Mouse (Mus musculus): Measurements from ENCODE around the gene Gm17409. TPM values are rescaled to one million over a fixed set of nuclear protein-coding genes. Genes with fewer than 3 reads are reported as not detected.

Gene Gm17409
- polyA plus RNA-seq, 1 experiment from 2014 or later: not detected

- no peak overlapping the region for H3K4me3 ChIP-seq (replicated peaks)
- peak overlapping the region; percentile 40; the same call in 1 of the 2 replicates for H3K27ac ChIP-seq (replicated peaks)
- WGBS: 56% methylated on average over 7 of the region's 7 CpGs
- no peak overlapping the region for H3K4me2 ChIP-seq (replicated peaks)
- no peaks in the 10 kb centered on the region for H3K36me3 ChIP-seq
- no peak for ATAC-seq (ENCODE audit: insufficient number of reproducible peaks, low FRiP score, low TSS enrichment, low read depth)
- H3K9ac ChIP-seq: no peak overlapping the region
- peaks cover 34% of the 10 kb centered on the region for H3K4me1 ChIP-seq
- H3K9me3 ChIP-seq (replicated peaks): no peaks in the 10 kb centered on the region
- no peaks in the 10 kb centered on the region for H3K27me3 ChIP-seq
Measured at GRCm38 (mm10) chr2:58484284-58484965, 14.5 kb downstream of the Gm17409 start.

- H3K4me3 ChIP-seq (replicated peaks): no peak overlapping the region
- H3K4me2 ChIP-seq (replicated peaks): no peak overlapping the region
- whole genome bisulfite sequencing: 26% methylated on average over 4 of the region's 4 CpGs
- H3K27ac ChIP-seq (replicated peaks): 0 out of 2 replicates have a peak overlapping the region, but pooled peaks have one; percentile 40
- ATAC-seq (ENCODE audit: insufficient number of reproducible peaks, low FRiP score, low TSS enrichment, low read depth): no peak
- H3K9me3 ChIP-seq (replicated peaks): no peaks in the 10 kb centered on the region
- no peaks in the 10 kb centered on the region for H3K36me3 ChIP-seq
- H3K4me1 ChIP-seq: peaks cover 34% of the 10 kb centered on the region
- H3K27me3 ChIP-seq: no peaks in the 10 kb centered on the region
- H3K9ac ChIP-seq: no peak overlapping the region
Measured at GRCm38 (mm10) chr2:58485152-58485551, 15.2 kb downstream of the Gm17409 start.

GRCm38 (mm10) chr2:58485683-58486082, 15.8 kb downstream of the Gm17409 start:
- H3K27ac ChIP-seq (replicated peaks): 0 out of 2 replicates have a peak overlapping the region, but pooled peaks have one; percentile 39
- no peak overlapping the region for H3K9ac ChIP-seq
- no peaks in the 10 kb centered on the region for H3K9me3 ChIP-seq (replicated peaks)
- H3K27me3 ChIP-seq: no peaks in the 10 kb centered on the region
- no peaks in the 10 kb centered on the region for H3K36me3 ChIP-seq
- no peak for ATAC-seq (ENCODE audit: insufficient number of reproducible peaks, low FRiP score, low TSS enrichment, low read depth)
- WGBS: 72% methylated on average over 3 of the region's 3 CpGs
- no peak overlapping the region for H3K4me2 ChIP-seq (replicated peaks)
- H3K4me3 ChIP-seq (replicated peaks): no peak overlapping the region
- peaks cover 34% of the 10 kb centered on the region for H3K4me1 ChIP-seq

GRCm38 (mm10) chr2:58486441-58487278, 16.7 kb downstream of the Gm17409 start:
- Histone ChIP-seq H3K4me3 (replicated peaks) (no peak overlapping the region), H3K9me3 (replicated peaks) (no peaks in the 10 kb centered on the region), H3K27me3 (no peaks in the 10 kb centered on the region), H3K36me3 (no peaks in the 10 kb centered on the region), H3K27ac (replicated peaks) (no peak overlapping the region), H3K9ac (no peak overlapping the region), H3K4me2 (replicated peaks) (no peak overlapping the region), H3K4me1 (peaks cover 34% of the 10 kb centered on the region)
- WGBS: 51% methylated on average over 13 of the region's 14 CpGs
- no peak for ATAC-seq (ENCODE audit: insufficient number of reproducible peaks, low FRiP score, low TSS enrichment, low read depth)

GRCm38 (mm10) chr2:58487279-58487560, 17.3 kb downstream of the Gm17409 start:
- H3K27me3 ChIP-seq: no peaks in the 10 kb centered on the region
- 52% methylated on average over 3 of the region's 3 CpGs for WGBS

GRCm38 (mm10) chr2:58488404-58488803, 18.5 kb downstream of the Gm17409 start:
- H3K9ac ChIP-seq: no peak overlapping the region
- H3K27ac ChIP-seq (replicated peaks): no peak overlapping the region
- H3K27me3 ChIP-seq: no peaks in the 10 kb centered on the region
- WGBS: 90% methylated on average over 8 of the region's 8 CpGs
- no peaks in the 10 kb centered on the region for H3K36me3 ChIP-seq
- H3K4me1 ChIP-seq: peaks cover 34% of the 10 kb centered on the region
- no peak for ATAC-seq (ENCODE audit: insufficient number of reproducible peaks, low FRiP score, low TSS enrichment, low read depth)
- H3K4me3 ChIP-seq (replicated peaks): no peak overlapping the region
- no peak overlapping the region for H3K4me2 ChIP-seq (replicated peaks)
- no peaks in the 10 kb centered on the region for H3K9me3 ChIP-seq (replicated peaks)

More at GRCm38 (mm10) chr2:58487279-58487560, 17.3 kb downstream of the Gm17409 start:
- Histone ChIP-seq H3K4me3 (replicated peaks) (no peak overlapping the region), H3K36me3 (no peaks in the 10 kb centered on the region), H3K9ac (no peak overlapping the region), H3K27ac (replicated peaks) (no peak overlapping the region), H3K4me1 (peaks cover 34% of the 10 kb centered on the region), H3K9me3 (replicated peaks) (no peaks in the 10 kb centered on the region), H3K4me2 (replicated peaks) (no peak overlapping the region)
- no peak for ATAC-seq (ENCODE audit: insufficient number of reproducible peaks, low FRiP score, low TSS enrichment, low read depth)

GRCm38 (mm10) chr2:58489275-58489674, 19.4 kb downstream of the Gm17409 start:
- Histone ChIP-seq H3K4me1 (peaks cover 31% of the 10 kb centered on the region), H3K9ac (no peak overlapping the region), H3K9me3 (replicated peaks) (no peaks in the 10 kb centered on the region), H3K27me3 (no peaks in the 10 kb centered on the region), H3K4me3 (replicated peaks) (no peak overlapping the region), H3K4me2 (replicated peaks) (no peak overlapping the region), H3K36me3 (no peaks in the 10 kb centered on the region), H3K27ac (replicated peaks) (no peak overlapping the region)
- WGBS: 79% methylated on average over 9 of the region's 9 CpGs
- ATAC-seq (ENCODE audit: insufficient number of reproducible peaks, low FRiP score, low TSS enrichment, low read depth): no peak; the same call in 1 of the 2 replicates

GRCm38 (mm10) chr2:58493685-58494635, 24.0 kb downstream of the Gm17409 start:
- Histone ChIP-seq H3K4me1 (peaks cover 5% of the 10 kb centered on the region; the same call in 1 of the 2 replicates), H3K9me3 (replicated peaks) (no peaks in the 10 kb centered on the region), H3K27me3 (no peaks in the 10 kb centered on the region), H3K36me3 (no peaks in the 10 kb centered on the region), H3K4me3 (replicated peaks) (no peak overlapping the region), H3K4me2 (replicated peaks) (no peak overlapping the region), H3K9ac (no peak overlapping the region), H3K27ac (replicated peaks) (no peak overlapping the region)
- no peak for ATAC-seq (ENCODE audit: insufficient number of reproducible peaks, low FRiP score, low TSS enrichment, low read depth)
- 61% methylated on average over 18 of the region's 18 CpGs for WGBS

GRCm38 (mm10) chr2:58495271-58495670, 25.4 kb downstream of the Gm17409 start:
- 89% methylated on average over 3 of the region's 3 CpGs for WGBS
- H3K9ac ChIP-seq: no peak overlapping the region
- H3K36me3 ChIP-seq: no peaks in the 10 kb centered on the region
- no peaks in the 10 kb centered on the region for H3K27me3 ChIP-seq
- no peak overlapping the region for H3K4me2 ChIP-seq (replicated peaks)
- no peak overlapping the region for H3K27ac ChIP-seq (replicated peaks)
- no peak for ATAC-seq (ENCODE audit: insufficient number of reproducible peaks, low FRiP score, low TSS enrichment, low read depth)
- H3K4me3 ChIP-seq (replicated peaks): no peak overlapping the region
- peaks cover 5% of the 10 kb centered on the region; the same call in 1 of the 2 replicates for H3K4me1 ChIP-seq
- H3K9me3 ChIP-seq (replicated peaks): no peaks in the 10 kb centered on the region

GRCm38 (mm10) chr2:58496647-58497410, 26.9 kb downstream of the Gm17409 start:
- no peak overlapping the region for H3K27ac ChIP-seq (replicated peaks)
- H3K4me1 ChIP-seq: peaks cover 5% of the 10 kb centered on the region; the same call in 1 of the 2 replicates
- no peaks in the 10 kb centered on the region for H3K27me3 ChIP-seq
- no peak overlapping the region for H3K4me3 ChIP-seq (replicated peaks)
- H3K36me3 ChIP-seq: no peaks in the 10 kb centered on the region
- ATAC-seq (ENCODE audit: insufficient number of reproducible peaks, low FRiP score, low TSS enrichment, low read depth): no peak
- H3K9me3 ChIP-seq (replicated peaks): no peaks in the 10 kb centered on the region
- no peak overlapping the region for H3K4me2 ChIP-seq (replicated peaks)
- no peak overlapping the region for H3K9ac ChIP-seq
- WGBS: 60% methylated on average over 8 of the region's 8 CpGs
